Mouse (Mus musculus) right cerebral cortex, postnatal 14 days (tissue): Measurements from ENCODE around the gene Stau1.

Source experiments
- DNase-seq: peaks from one replicate; pipeline ENCODE4 v3.0.0; 2022

Gene Stau1

GRCm38 (mm10) chr2:166983351-166983894 lies 12.7 kb downstream of the Stau1 start:
- DNase-seq = no peak

- no peak for DNase-seq
Measured at GRCm38 (mm10) chr2:166980161-166980560, 15.9 kb downstream of the Stau1 start.

GRCm38 (mm10) chr2:166977490-166977889 lies 18.6 kb downstream of the Stau1 start:
- DNase-seq = no peak

- DNase-seq = no peak
Measured at GRCm38 (mm10) chr2:166976356-166976755, 19.7 kb downstream of the Stau1 start.

- no peak for DNase-seq
Measured at GRCm38 (mm10) chr2:166974177-166974872, 21.8 kb downstream of the Stau1 start.

- DNase-seq = no peak
Measured at GRCm38 (mm10) chr2:166973153-166973552, 22.9 kb downstream of the Stau1 start.

- no peak for DNase-seq
Measured at GRCm38 (mm10) chr2:166964773-166965172, 31.3 kb downstream of the Stau1 start.

GRCm38 (mm10) chr2:166963257-166963656 lies 32.8 kb downstream of the Stau1 start:
- DNase-seq = no peak

- DNase-seq = no peak
Measured at GRCm38 (mm10) chr2:166960648-166961330, 35.3 kb downstream of the Stau1 start.

GRCm38 (mm10) chr2:166956805-166957204 lies 39.3 kb downstream of the Stau1 start:
- peak; percentile 39 for DNase-seq

- no peak for DNase-seq
Measured at GRCm38 (mm10) chr2:166952151-166952550, 43.9 kb downstream of the Stau1 start.

GRCm38 (mm10) chr2:166950853-166951648 lies 45.0 kb downstream of the Stau1 start:
- peak; percentile 57 for DNase-seq

GRCm38 (mm10) chr2:166948936-166949335 lies 47.2 kb downstream of the Stau1 start:
- DNase-seq = no peak

- no peak for DNase-seq
Measured at GRCm38 (mm10) chr2:166948246-166948645, 47.9 kb downstream of the Stau1 start.

- no peak for DNase-seq
Measured at GRCm38 (mm10) chr2:166945456-166945855, 50.6 kb downstream of the Stau1 start.

- DNase-seq = no peak
Measured at GRCm38 (mm10) chr2:166944346-166944745, 51.8 kb downstream of the Stau1 start.

GRCm38 (mm10) chr2:166943146-166943545 lies 53.0 kb downstream of the Stau1 start:
- DNase-seq = no peak

- no peak for DNase-seq
Measured at GRCm38 (mm10) chr2:166936166-166936565, 59.9 kb downstream of the Stau1 start.

- no peak for DNase-seq
Measured at GRCm38 (mm10) chr2:166935582-166935981, 60.5 kb downstream of the Stau1 start.

GRCm38 (mm10) chr2:166934416-166934815 lies 61.7 kb downstream of the Stau1 start:
- DNase-seq = no peak

GRCm38 (mm10) chr2:166933943-166934342 lies 62.2 kb downstream of the Stau1 start:
- DNase-seq = no peak

- DNase-seq = no peak
Measured at GRCm38 (mm10) chr2:166923971-166924370, 72.1 kb downstream of the Stau1 start.

- DNase-seq = no peak
Measured at GRCm38 (mm10) chr2:166910536-166910935, 85.6 kb downstream of the Stau1 start.
